Mouse (Mus musculus) brain, embryonic 14.5 days (tissue): Measurements from ENCODE around the gene Nr0b2.

Source experiments
- CTCF ChIP-seq: fragments of 200-500 bp; IDR thresholded peaks from 2 replicates; pipeline ENCODE4 v1.5.1; 2012; ENCODE audit warnings: inconsistent platforms, mild to moderate bottlenecking, moderate library complexity, borderline replicate concordance; ENCODE audit not compliant: insufficient read depth, insufficient read length; ENCODE audit errors: extremely low read depth
- POLR2A ChIP-seq: fragments of 200-500 bp; IDR thresholded peaks from 2 replicates; pipeline ENCODE4 v1.6.1; 2012; ENCODE audit warnings: mild to moderate bottlenecking, inconsistent platforms, borderline replicate concordance; ENCODE audit not compliant: poor library complexity, insufficient read depth, insufficient read length, severe bottlenecking; ENCODE audit errors: extremely low read depth

DNA sequence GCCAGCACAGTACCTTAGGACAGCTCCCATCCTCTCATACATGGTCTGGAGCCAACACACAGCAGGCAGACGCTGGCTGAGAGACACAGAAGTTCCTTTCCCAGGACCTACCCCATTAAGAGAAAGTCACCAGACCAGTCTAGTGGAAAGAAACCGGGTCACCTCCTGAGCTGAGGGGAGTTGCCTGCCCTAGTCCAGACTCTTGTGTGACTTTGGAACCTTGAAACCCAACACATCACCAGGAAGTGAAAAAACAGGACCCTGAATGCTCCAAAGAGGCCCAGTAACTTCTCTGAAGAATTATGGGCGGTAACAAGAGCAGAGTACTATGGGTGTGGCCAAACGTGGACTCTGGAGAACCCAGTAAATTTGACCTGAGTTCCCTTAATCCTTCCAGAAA is 45.4 kb downstream of the Nr0b2 start:
- no peak for TF ChIP-seq CTCF
- TF ChIP-seq POLR2A, result no peak
